Mouse (Mus musculus): ENCODE data around the gene Zbtb45. TPM values are rescaled to one million over a fixed set of nuclear protein-coding genes. Genes with fewer than 3 reads are reported as not detected.

The Zbtb45 gene
- polyA plus RNA-seq (2015; fragmentation: Nextera tagmentation; extraction: Ambion mirVana), result 38.3 and 41.4 TPM in 2 replicates

DNA sequence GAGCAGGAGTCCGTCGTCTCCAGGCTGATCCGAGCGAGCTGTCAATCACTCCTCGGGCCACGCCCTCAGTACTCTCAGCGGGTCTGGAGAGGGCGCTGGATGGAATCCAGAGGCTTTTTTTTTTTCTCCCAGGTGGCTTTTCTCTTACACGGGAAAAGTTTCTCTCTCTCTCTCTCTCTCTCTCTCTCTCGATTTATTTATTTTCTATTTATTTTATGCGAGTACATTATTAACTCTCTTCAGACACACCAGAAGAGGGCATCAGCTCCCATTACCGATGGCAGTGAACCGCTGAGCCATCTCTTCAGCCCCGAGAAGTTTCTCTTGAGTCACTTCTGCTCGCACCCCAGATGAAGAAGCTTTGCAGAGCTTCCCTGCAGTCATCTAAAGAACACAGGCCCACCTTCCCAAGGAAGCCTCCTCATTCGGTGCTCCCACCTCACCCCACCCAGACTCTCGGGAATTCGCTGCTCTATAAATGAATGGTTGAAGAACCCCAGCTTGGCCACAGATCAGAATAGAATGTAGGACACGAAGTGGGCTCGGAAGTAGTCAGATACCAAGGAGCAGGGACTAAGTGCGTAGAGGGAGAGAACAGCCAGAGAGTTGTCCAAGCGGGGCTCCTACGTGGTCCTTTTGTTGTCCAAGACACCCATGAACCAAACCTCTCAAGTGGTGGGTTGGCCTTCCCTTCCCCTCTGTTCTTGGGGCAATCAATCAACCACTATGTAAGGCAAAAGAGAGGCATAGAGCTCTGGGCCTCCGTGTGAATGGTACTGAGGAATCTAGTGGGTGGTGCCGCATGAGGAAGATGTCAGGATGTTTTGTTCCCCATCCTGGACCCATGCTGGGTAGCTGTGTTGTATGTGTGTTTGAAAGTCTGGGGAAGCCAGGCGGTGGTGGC is at the start of gene Zbtb45:
TSS of gene Zbtb45 (minus strand) at position 30 of the 904 bp plus-strand sequence.
- no peak for ATAC-seq
- peak within 1 kb of the TSS; percentile 94 for H3K9ac ChIP-seq (ENCODE audit: low read depth, low read length)
- peak within 1 kb of the TSS; percentile 74 for H3K4me2 ChIP-seq (ENCODE audit: low read length)
- WGBS, result 4% methylated on average over 26 of the region's 26 CpGs
- no peaks in the 10 kb centered on the region for H3K27me3 ChIP-seq (replicated peaks; ENCODE audit: control insufficient read depth, insufficient read depth, low read length)
- peaks cover 13% of the 10 kb centered on the region for H3K4me1 ChIP-seq (ENCODE audit: control insufficient read depth, insufficient read depth, low read depth, low read length)
- peak within 1 kb of the TSS; percentile 79 for H3K4me3 ChIP-seq (ENCODE audit: low read length)
- H3K27ac ChIP-seq (ENCODE audit: low read depth, low read length), result peak within 1 kb of the TSS; percentile 96
- peaks cover 20% of the 10 kb centered on the region for H3K36me3 ChIP-seq (ENCODE audit: control insufficient read depth, insufficient read depth, low read length)
- no peaks in the 10 kb centered on the region for H3K9me3 ChIP-seq (ENCODE audit: control insufficient read depth, low read length)

- ATAC-seq, result no peak
- Histone ChIP-seq H3K4me2 (ENCODE audit: low read length) (no peak overlapping the region), H3K4me3 (ENCODE audit: low read length) (no peak overlapping the region), H3K9ac (ENCODE audit: low read depth, low read length) (no peak overlapping the region), H3K27me3 (replicated peaks; ENCODE audit: control insufficient read depth, insufficient read depth, low read length) (no peaks in the 10 kb centered on the region), H3K4me1 (ENCODE audit: control insufficient read depth, insufficient read depth, low read depth, low read length) (no peaks in the 10 kb centered on the region; the same call in 1 of the 2 replicates), H3K36me3 (ENCODE audit: control insufficient read depth, insufficient read depth, low read length) (no peaks in the 10 kb centered on the region), H3K27ac (ENCODE audit: low read depth, low read length) (no peak overlapping the region), H3K9me3 (ENCODE audit: control insufficient read depth, low read length) (no peaks in the 10 kb centered on the region)
- 92% methylated on average over 9 of the region's 9 CpGs for WGBS
Measured at GRCm38 (mm10) chr7:13059536-13059935, 49.7 kb upstream of the Zbtb45 start.

DNA sequence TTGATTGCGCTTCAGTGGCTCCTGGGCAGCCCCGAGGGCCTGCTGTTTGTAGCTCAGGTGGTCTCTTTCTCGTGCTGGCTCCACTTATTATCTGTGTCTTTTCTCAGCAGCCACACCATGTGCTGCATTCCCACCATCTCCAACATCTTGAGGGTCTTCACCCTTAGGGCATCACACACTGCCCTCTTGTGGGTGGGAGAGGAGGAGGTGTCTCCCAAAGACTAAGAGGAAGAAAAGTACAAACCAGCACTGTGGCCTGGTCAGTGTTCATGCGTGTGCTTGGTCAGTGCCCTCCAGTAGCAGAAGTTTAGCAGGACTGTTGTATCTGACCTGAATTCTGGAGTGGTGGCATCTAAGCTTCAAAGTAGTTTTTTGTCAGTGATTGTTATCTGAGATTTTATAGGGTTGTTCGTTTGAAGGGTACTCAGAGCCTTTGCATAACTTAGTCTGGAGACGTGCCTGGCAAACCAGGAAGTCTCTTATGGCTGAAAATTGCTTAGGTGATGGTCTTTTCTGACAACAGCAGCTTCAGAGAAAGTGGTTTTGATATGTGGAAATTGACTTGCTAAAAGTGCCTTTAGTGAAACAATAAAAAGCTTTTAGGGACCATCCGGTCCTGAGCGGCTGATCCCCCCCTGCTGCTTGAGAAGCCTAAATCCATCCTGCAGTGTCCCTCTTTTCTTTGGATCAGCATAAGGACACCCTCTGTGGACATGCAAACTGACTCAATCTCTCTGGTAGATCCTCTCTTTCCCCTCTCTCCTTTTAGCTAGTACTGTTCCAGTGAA is 47.3 kb upstream of the Zbtb45 start:
- peaks cover 3% of the 10 kb centered on the region for H3K4me1 ChIP-seq (ENCODE audit: control insufficient read depth, insufficient read depth, low read depth, low read length)
- H3K4me3 ChIP-seq (ENCODE audit: low read length), result no peak overlapping the region
- no peak overlapping the region for H3K4me2 ChIP-seq (ENCODE audit: low read length)
- H3K27ac ChIP-seq (ENCODE audit: low read depth, low read length), result no peak overlapping the region
- H3K27me3 ChIP-seq (replicated peaks; ENCODE audit: control insufficient read depth, insufficient read depth, low read length), result no peaks in the 10 kb centered on the region
- ATAC-seq, result no peak
- H3K9ac ChIP-seq (ENCODE audit: low read depth, low read length), result no peak overlapping the region
- H3K9me3 ChIP-seq (ENCODE audit: control insufficient read depth, low read length), result no peaks in the 10 kb centered on the region
- H3K36me3 ChIP-seq (ENCODE audit: control insufficient read depth, insufficient read depth, low read length), result no peaks in the 10 kb centered on the region
- 65% methylated on average over 8 of the region's 8 CpGs for WGBS

DNA sequence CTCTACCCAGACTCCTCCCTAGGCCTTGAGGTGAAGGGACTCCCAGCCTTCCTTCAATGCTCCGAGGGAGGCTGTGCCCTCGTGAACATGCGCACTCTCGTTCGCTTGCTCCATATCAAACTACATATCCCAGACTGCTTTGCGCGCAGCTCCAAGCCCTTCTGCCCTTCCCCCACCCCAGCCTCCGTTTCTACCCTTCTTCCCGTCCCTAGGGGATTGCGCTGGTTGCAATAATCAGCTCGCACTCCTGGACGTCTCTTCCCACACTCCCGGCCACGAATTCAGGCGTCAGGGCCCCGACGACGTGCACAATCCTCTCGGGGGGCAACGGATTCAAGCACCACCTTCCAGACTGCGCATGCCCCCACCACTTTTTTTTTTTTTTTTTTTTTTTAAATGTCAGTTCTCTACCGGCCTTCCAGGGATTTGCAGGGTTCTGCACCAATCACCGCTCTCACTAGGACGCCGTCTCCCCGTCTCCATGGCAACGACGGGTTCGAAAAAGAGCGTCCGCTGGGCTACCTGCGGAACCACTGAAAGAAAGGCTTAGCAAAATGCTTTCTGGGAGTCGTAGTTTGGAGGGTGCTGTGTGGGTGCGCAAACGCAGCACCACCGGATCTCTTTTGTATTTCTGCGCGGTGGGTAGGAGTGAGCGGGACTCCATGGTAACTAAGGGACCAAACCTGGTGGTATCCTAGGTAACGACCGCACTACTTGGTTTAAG is 44.6 kb upstream of the Zbtb45 start, which contains the start of gene Mzf1:
TSS of gene Mzf1 (minus strand) at position 478 of the 724 bp plus-strand sequence.
- Histone ChIP-seq H3K4me3 (ENCODE audit: low read length) (peak within 1 kb of the TSS; percentile 63), H3K4me1 (ENCODE audit: control insufficient read depth, insufficient read depth, low read depth, low read length) (peaks cover 3% of the 10 kb centered on the region), H3K9ac (ENCODE audit: low read depth, low read length) (peak within 1 kb of the TSS; percentile 78), H3K4me2 (ENCODE audit: low read length) (peak within 1 kb of the TSS; percentile 55), H3K36me3 (ENCODE audit: control insufficient read depth, insufficient read depth, low read length) (no peaks in the 10 kb centered on the region; the same call in 1 of the 2 replicates), H3K27ac (ENCODE audit: low read depth, low read length) (peak within 1 kb of the TSS; percentile 97), H3K27me3 (replicated peaks; ENCODE audit: control insufficient read depth, insufficient read depth, low read length) (no peaks in the 10 kb centered on the region), H3K9me3 (ENCODE audit: control insufficient read depth, low read length) (no peaks in the 10 kb centered on the region)
- WGBS, result under 1% methylated on average over 41 of the region's 41 CpGs
- ATAC-seq, result peak; percentile 96

- Histone ChIP-seq H3K4me1 (ENCODE audit: control insufficient read depth, insufficient read depth, low read depth, low read length) (peaks cover 3% of the 10 kb centered on the region), H3K9ac (ENCODE audit: low read depth, low read length) (peak overlapping the region; percentile 78), H3K27me3 (replicated peaks; ENCODE audit: control insufficient read depth, insufficient read depth, low read length) (no peaks in the 10 kb centered on the region), H3K36me3 (ENCODE audit: control insufficient read depth, insufficient read depth, low read length) (no peaks in the 10 kb centered on the region; the same call in 1 of the 2 replicates), H3K4me3 (ENCODE audit: low read length) (peak overlapping the region; percentile 63), H3K27ac (ENCODE audit: low read depth, low read length) (peak overlapping the region; percentile 97), H3K9me3 (ENCODE audit: control insufficient read depth, low read length) (no peaks in the 10 kb centered on the region), H3K4me2 (ENCODE audit: low read length) (peak overlapping the region; percentile 55)
- under 1% methylated on average over 15 of the region's 15 CpGs for WGBS
- ATAC-seq, result no peak
Measured at GRCm38 (mm10) chr7:13053961-13054286, 44.1 kb upstream of the Zbtb45 start.

GRCm38 (mm10) chr7:13053501-13053900 is 43.7 kb upstream of the Zbtb45 start:
- Histone ChIP-seq H3K9me3 (ENCODE audit: control insufficient read depth, low read length) (no peaks in the 10 kb centered on the region), H3K27ac (ENCODE audit: low read depth, low read length) (peak overlapping the region; percentile 16; the same call in 1 of the 2 replicates), H3K4me3 (ENCODE audit: low read length) (peak overlapping the region; percentile 63), H3K4me2 (ENCODE audit: low read length) (peak overlapping the region; percentile 55), H3K27me3 (replicated peaks; ENCODE audit: control insufficient read depth, insufficient read depth, low read length) (no peaks in the 10 kb centered on the region), H3K4me1 (ENCODE audit: control insufficient read depth, insufficient read depth, low read depth, low read length) (peaks cover 3% of the 10 kb centered on the region), H3K36me3 (ENCODE audit: control insufficient read depth, insufficient read depth, low read length) (no peaks in the 10 kb centered on the region; the same call in 1 of the 2 replicates), H3K9ac (ENCODE audit: low read depth, low read length) (peak overlapping the region; percentile 78; the same call in 1 of the 2 replicates)
- WGBS, result 90% methylated on average over 2 of the region's 2 CpGs
- no peak for ATAC-seq

DNA sequence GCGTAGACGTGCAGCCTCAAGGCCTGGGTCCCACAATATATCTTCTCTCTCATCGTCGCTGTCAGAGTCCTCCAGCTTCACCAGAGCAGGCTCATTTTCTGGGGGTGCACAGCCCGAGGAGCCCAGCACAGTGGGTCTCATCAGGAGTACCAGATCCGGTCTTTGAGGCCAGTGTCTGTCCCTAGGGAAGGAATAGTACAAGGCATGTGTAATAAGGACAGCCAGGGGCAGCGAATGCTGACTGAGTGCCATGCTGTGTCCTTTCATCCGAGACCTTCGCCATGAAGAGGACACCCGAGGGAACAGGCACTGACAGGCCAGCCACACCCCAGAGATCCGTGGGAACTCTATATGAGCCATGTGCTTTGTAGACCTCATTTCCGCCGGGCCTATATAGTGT is 43.2 kb upstream of the Zbtb45 start:
- no peaks in the 10 kb centered on the region for H3K27me3 ChIP-seq (replicated peaks; ENCODE audit: control insufficient read depth, insufficient read depth, low read length)
- no peaks in the 10 kb centered on the region; the same call in 1 of the 2 replicates for H3K36me3 ChIP-seq (ENCODE audit: control insufficient read depth, insufficient read depth, low read length)
- H3K9me3 ChIP-seq (ENCODE audit: control insufficient read depth, low read length), result no peaks in the 10 kb centered on the region
- H3K9ac ChIP-seq (ENCODE audit: low read depth, low read length), result no peak overlapping the region
- no peak overlapping the region for H3K27ac ChIP-seq (ENCODE audit: low read depth, low read length)
- H3K4me2 ChIP-seq (ENCODE audit: low read length), result no peak overlapping the region
- H3K4me3 ChIP-seq (ENCODE audit: low read length), result no peak overlapping the region
- 85% methylated on average over 13 of the region's 13 CpGs for WGBS
- H3K4me1 ChIP-seq (ENCODE audit: control insufficient read depth, insufficient read depth, low read depth, low read length), result peaks cover 3% of the 10 kb centered on the region
- no peak for ATAC-seq

DNA sequence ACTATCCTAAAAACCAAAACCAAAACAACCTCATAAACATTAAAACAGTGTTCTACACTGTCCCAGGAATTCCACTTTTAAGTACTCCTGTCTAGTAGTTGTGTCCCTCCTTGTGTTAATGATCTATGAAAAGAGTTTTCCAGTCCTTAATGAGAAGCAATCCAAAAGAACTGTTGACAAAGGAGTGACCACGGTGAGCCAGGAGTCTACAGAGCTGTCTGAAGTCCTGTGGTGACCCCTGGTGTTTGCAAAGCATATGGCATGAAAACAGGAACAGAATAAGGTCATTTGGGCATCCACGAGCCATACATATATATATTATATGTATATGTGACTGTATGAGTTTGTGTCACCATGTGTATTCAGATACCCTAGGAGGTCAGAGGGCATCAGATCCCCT is 36.2 kb upstream of the Zbtb45 start:
- Histone ChIP-seq H3K4me2 (ENCODE audit: low read length) (no peak overlapping the region), H3K36me3 (ENCODE audit: control insufficient read depth, insufficient read depth, low read length) (no peaks in the 10 kb centered on the region), H3K9ac (ENCODE audit: low read depth, low read length) (no peak overlapping the region), H3K9me3 (ENCODE audit: control insufficient read depth, low read length) (no peaks in the 10 kb centered on the region), H3K27ac (ENCODE audit: low read depth, low read length) (no peak overlapping the region), H3K27me3 (replicated peaks; ENCODE audit: control insufficient read depth, insufficient read depth, low read length) (peaks cover 18% of the 10 kb centered on the region), H3K4me1 (ENCODE audit: control insufficient read depth, insufficient read depth, low read depth, low read length) (peaks cover 14% of the 10 kb centered on the region), H3K4me3 (ENCODE audit: low read length) (no peak overlapping the region)
- ATAC-seq, result no peak; the same call in 1 of the 2 replicates
- WGBS, result 7% methylated on average over 2 of the region's 2 CpGs

Measured in hindbrain, embryonic 16.5 days (tissue).